Mouse (Mus musculus) ES-E14 (cell line): ENCODE measurements around the gene Slit1. TPM values are rescaled to one million over a fixed set of nuclear protein-coding genes. Genes with fewer than 3 reads are reported as not detected.

Experiments used
- DNase-seq: peaks from one replicate; pipeline ENCODE4 v3.0.0-alpha.2; 2013; ENCODE audit warnings: low read depth, low spot score
- H3K27ac ChIP-seq: 2 replicates; pipeline ENCODE4 v1.5.1; 2012; ENCODE audit warnings: low read depth, mild to moderate bottlenecking, low read length, moderate library complexity, mixed read lengths; ENCODE audit not compliant: poor library complexity, insufficient read depth, severe bottlenecking
- H3K36me3 ChIP-seq: 2 replicates; pipeline ENCODE4 v1.6.1; 2012; ENCODE audit warnings: mild to moderate bottlenecking, low read length, moderate library complexity, mixed read lengths; ENCODE audit not compliant: control insufficient read depth, poor library complexity, insufficient read depth, severe bottlenecking
- H3K4me1 ChIP-seq, 2 experiments: fragments of 150-350 bp in 1 of 2; sonication (generic) in 1 of 2; 2 replicates each; pipeline ENCODE4 v1.6.1; 2012; ENCODE audit warnings: low read length in 2 of 2, mild to moderate bottlenecking in 1 of 2, mixed read lengths in 1 of 2; ENCODE audit not compliant: control insufficient read depth in 2 of 2, insufficient read depth in 2 of 2, poor library complexity in 1 of 2
- H3K4me3 ChIP-seq, 2 experiments: fragments of 150-350 bp in 1 of 2; sonication (generic) in 1 of 2; 2 replicates each; pipeline ENCODE4 v1.5.1; 2012; ENCODE audit warnings: low read length in 2 of 2, low read depth in 1 of 2, mild to moderate bottlenecking in 1 of 2, mixed read lengths in 1 of 2; ENCODE audit not compliant: insufficient read depth in 1 of 2, poor library complexity in 1 of 2, severe bottlenecking in 1 of 2
- H3K9ac ChIP-seq: 2 replicates; pipeline ENCODE4 v1.6.1; 2012; ENCODE audit warnings: low read depth, mild to moderate bottlenecking, low read length, mixed read lengths; ENCODE audit not compliant: poor library complexity, insufficient read depth, severe bottlenecking
- H3K9me3 ChIP-seq: fragments of 150-350 bp; sonication (generic); 2 replicates; pipeline ENCODE4 v1.6.1; 2012; ENCODE audit warnings: low read depth, mild to moderate bottlenecking, low read length; ENCODE audit not compliant: control insufficient read depth, insufficient read depth
- CHD2 ChIP-seq: IDR thresholded peaks from 2 replicates; pipeline ENCODE4 v1.6.1; 2014; ENCODE audit warnings: mild to moderate bottlenecking, low read depth, low read length, inconsistent platforms
- HCFC1 ChIP-seq: IDR thresholded peaks from 2 replicates; pipeline ENCODE4 v1.6.1; 2012; ENCODE audit warnings: low read length, inconsistent platforms, borderline replicate concordance; ENCODE audit not compliant: insufficient read depth
- MAFK ChIP-seq: IDR thresholded peaks from 2 replicates; pipeline ENCODE4 v1.6.1; 2014; ENCODE audit warnings: mild to moderate bottlenecking, low read depth, low read length, inconsistent platforms; ENCODE audit not compliant: insufficient read depth
- ZC3H11A ChIP-seq: IDR thresholded peaks from 2 replicates; pipeline ENCODE4 v1.6.1; 2012; ENCODE audit warnings: low read depth, mild to moderate bottlenecking, inconsistent platforms, low read length, borderline replicate concordance
- ZNF384 ChIP-seq: IDR thresholded peaks from 2 replicates; pipeline ENCODE4 v1.6.1; 2012; ENCODE audit warnings: low read depth, low read length, inconsistent platforms
- in situ Hi-C, 2 experiments: fragments of 600-800 bp; cut with MboI; formaldehyde crosslinking; loops; one replicate each; pipeline ENCODE4 v1.15.1; 2025; ENCODE audit warnings: low sequenced_read_pairs in 2 of 2, inconsistent platforms in 1 of 2; ENCODE audit not compliant: unreplicated experiment in 2 of 2
- total RNA-seq: library from RNA; depleted of rRNA; stranded (reverse); fragments of 300-350 nt; gene quantifications from 2 replicates; pipeline ENCODE4 v1.2.3, GENCODE M21; 2012

The Slit1 gene
- total RNA-seq, 1 experiment = 1.4 TPM

DNA sequence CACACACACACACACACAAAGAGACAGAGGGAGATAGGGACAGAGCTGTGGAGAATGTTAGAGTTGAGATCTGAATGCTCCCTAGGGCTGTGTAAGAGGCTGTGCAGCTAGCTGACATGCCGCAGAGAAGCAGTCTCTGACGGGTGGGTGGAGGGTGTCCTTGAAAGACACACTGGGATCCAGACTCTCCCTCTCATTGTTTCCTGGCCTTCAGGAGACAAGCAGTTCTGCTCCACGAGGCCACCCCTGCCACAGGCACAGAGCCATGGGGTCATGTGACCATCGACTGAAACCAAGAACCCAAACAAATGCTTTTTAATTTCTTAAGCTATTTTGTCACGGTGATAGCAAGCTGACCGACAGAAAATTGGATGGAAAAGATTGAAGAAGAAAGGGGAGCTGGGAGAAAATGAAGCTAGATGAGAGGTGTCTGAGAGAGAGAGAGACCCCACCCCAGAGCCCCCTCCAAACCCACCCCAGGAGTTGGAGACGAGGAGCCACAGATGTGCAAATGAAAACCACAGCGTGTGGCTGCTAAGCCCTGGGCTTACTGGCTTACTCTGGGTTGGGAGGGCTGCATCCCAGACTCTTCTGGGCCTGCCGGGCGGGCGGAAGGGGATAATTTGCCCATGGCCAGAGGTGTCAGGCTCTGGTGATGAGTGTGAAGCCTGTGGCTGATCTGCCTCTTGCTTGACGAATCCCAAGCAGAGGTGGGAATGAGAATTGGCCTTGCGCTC lies 79.8 kb downstream of the Slit1 start:
- TF ChIP-seq HCFC1 (no peak), ZNF384 (no peak), ZC3H11A (no peak), CHD2 (no peak), MAFK (no peak)
- H3K4me1 ChIP-seq = peaks cover 10 to 16% of the 10 kb centered on the region in 2 experiments
- in situ Hi-C loops = no loop called here
- no peak for DNase-seq
- no peaks in the 10 kb centered on the region for H3K9me3 ChIP-seq
- no peaks in the 10 kb centered on the region for H3K36me3 ChIP-seq
- H3K4me3 ChIP-seq = no peak overlapping the region
- no peak overlapping the region for H3K27ac ChIP-seq
- no peak overlapping the region for H3K9ac ChIP-seq

DNA sequence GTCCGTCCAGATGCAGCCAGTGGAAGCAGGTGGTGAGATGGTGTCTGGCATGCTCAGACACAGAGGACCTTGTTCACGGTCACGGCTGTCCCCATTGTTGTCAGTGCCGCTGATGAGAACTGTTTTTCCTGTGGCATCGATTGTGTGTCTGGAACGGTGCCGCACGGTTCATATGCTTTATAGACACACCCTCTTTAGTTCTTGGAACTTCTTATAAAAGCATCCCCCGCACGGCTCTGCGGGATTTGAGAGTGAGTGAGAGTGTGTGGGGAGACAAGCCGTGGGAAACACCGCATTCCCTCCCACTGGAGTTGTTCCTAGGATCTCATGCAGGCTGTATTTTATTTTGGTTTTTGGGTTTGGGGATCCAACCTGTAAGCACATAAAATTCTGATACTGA lies 82.0 kb downstream of the Slit1 start:
- TF ChIP-seq HCFC1 = no peak
- TF ChIP-seq MAFK = no peak
- TF ChIP-seq ZC3H11A = no peak
- no peak for TF ChIP-seq CHD2
- no peak for TF ChIP-seq ZNF384
- H3K9ac ChIP-seq = no peak overlapping the region
- in situ Hi-C loops = no loop called here
- H3K36me3 ChIP-seq = no peaks in the 10 kb centered on the region
- H3K27ac ChIP-seq = no peak overlapping the region
- peaks cover 9 to 16% of the 10 kb centered on the region in 2 experiments for H3K4me1 ChIP-seq
- H3K4me3 ChIP-seq = no peak overlapping the region
- no peak for DNase-seq
- H3K9me3 ChIP-seq = no peaks in the 10 kb centered on the region

DNA sequence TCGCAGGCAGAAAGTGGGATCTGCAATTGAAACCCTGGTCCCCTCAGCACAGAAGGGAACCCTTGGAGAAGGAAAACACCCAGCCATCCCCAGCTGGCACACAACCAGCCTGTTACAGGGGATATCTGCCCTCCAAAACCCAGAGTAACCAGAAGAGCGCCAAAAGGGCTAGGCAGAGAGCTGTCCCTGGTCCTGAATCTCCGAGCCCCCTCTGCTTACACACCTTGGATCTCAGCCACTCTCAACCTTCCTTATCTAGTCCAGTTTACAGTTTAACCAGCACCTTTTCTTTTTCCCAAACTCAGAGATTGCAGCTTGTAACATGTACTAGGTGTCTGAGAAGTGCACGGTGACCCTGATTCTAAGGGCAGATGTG lies 82.5 kb downstream of the Slit1 start:
- DNase-seq = peak; percentile 77
- Histone ChIP-seq H3K27ac (no peak overlapping the region), H3K36me3 (no peaks in the 10 kb centered on the region), H3K4me3 (no peak overlapping the region), H3K4me1 (peaks cover 7 to 15% of the 10 kb centered on the region in 2 experiments), H3K9ac (no peak overlapping the region), H3K9me3 (no peaks in the 10 kb centered on the region)
- TF ChIP-seq HCFC1 (no peak), ZC3H11A (no peak), ZNF384 (no peak), MAFK (no peak), CHD2 (no peak)
- in situ Hi-C loops = no loop called here

DNA sequence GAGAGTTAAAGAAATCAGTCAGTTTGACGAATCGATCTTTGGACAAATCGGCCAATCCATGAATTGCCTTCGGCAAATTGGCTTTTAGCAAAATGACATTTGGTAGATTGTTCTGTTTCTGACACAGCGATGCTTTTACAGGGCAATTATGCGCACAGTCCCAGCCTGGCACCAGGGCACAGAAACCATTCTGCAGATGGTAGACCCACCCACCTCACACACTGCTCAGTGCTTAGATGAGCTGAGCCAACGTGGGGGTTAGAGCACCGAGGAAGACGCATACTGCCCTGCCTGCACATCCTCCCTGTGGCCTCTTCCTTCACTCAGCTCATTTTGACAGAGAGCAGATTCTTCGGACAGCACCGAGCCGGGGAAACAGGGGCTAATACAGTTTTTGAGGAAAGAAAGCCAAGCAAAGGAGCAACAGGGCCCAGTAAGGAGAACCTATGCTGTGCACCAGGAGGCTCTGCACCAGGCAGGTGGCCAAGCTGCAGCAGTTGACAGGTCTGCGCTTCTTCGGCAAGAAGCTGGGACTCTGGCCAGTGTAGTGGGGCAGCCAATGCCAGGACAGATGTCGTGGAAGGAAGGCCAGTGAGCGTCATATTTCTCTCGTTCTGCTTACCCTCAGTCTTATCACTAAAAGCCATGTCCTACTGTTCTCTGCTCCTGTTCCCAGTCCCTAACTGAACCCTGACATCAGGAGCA lies 83.0 kb downstream of the Slit1 start:
- Histone ChIP-seq H3K4me3 (no peak overlapping the region), H3K27ac (no peak overlapping the region), H3K9me3 (no peaks in the 10 kb centered on the region), H3K36me3 (no peaks in the 10 kb centered on the region), H3K4me1 (peaks cover 6 to 16% of the 10 kb centered on the region in 2 experiments), H3K9ac (no peak overlapping the region)
- in situ Hi-C loops = no loop called here
- no peak for DNase-seq
- no peak for TF ChIP-seq HCFC1
- no peak for TF ChIP-seq MAFK
- TF ChIP-seq CHD2 = no peak
- no peak for TF ChIP-seq ZC3H11A
- no peak for TF ChIP-seq ZNF384
